In genomic region chr7:70365401-70365811, GRCm38 (mm10) we compare ENCODE assay signal across 8 mouse cellular contexts. TPM values are rescaled to one million over a fixed set of nuclear protein-coding genes. Genes with fewer than 3 reads are reported as not detected.
DNase-seq lines count a peak whose midpoint lies in the region; ATAC-seq and TF ChIP-seq lines count a peak whose summit lies in the region.

No protein-coding gene starts in this region.

- no peaks in the 10 kb centered on the region for H3K9me3 ChIP-seq in heart, embryonic 11.5 days (replicated peaks; ENCODE audit: control insufficient read depth, low read length)
- H3K9me3 ChIP-seq in kidney, embryonic 16.5 days (ENCODE audit: low read length), result no peaks in the 10 kb centered on the region
- H3K9me3 ChIP-seq in midbrain, postnatal 0 days (ENCODE audit: low read length), result no peaks in the 10 kb centered on the region

- ATAC-seq in heart, embryonic 11.5 days (replicated peaks; ENCODE audit: insufficient number of reproducible peaks, low FRiP score, low TSS enrichment), result no peak
- ATAC-seq in kidney, embryonic 16.5 days (ENCODE audit: low FRiP score, low TSS enrichment), result no peak
- ATAC-seq in midbrain, postnatal 0 days (ENCODE audit: low FRiP score), result no peak

- WGBS in heart, embryonic 11.5 days (ENCODE audit: insufficient replicate concordance), result 1% methylated on average over 17 of the region's 17 CpGs
- WGBS in kidney, embryonic 16.5 days, result 0% methylated on average over 17 of the region's 17 CpGs
- 1% methylated on average over 17 of the region's 17 CpGs for WGBS in midbrain, postnatal 0 days
- 10% methylated on average over 17 of the region's 17 CpGs for WGBS in thymus, adult 2 months

- no peaks in the 10 kb centered on the region for H3K36me3 ChIP-seq in heart, embryonic 11.5 days (ENCODE audit: control insufficient read depth, insufficient read depth, low read length)
- no peaks in the 10 kb centered on the region for H3K36me3 ChIP-seq in kidney, embryonic 16.5 days (ENCODE audit: insufficient read depth, low read length)
- H3K36me3 ChIP-seq in midbrain, postnatal 0 days (ENCODE audit: insufficient read depth, low read length), result no peaks in the 10 kb centered on the region
- H3K36me3 ChIP-seq in thymus, adult 2 months (ENCODE audit: control insufficient read depth, insufficient read depth, low read length), result no peaks in the 10 kb centered on the region

- no peaks in the 10 kb centered on the region for H3K4me1 ChIP-seq in heart, embryonic 11.5 days (ENCODE audit: control insufficient read depth, insufficient read depth, low read length)
- H3K4me1 ChIP-seq in kidney, embryonic 16.5 days (ENCODE audit: insufficient read depth, low read length), result peaks cover 24% of the 10 kb centered on the region
- H3K4me1 ChIP-seq in midbrain, postnatal 0 days (ENCODE audit: insufficient read depth, low read length), result no peaks in the 10 kb centered on the region
- H3K4me1 ChIP-seq in thymus, adult 2 months (replicated peaks; ENCODE audit: control insufficient read depth, insufficient read depth, low read length), result no peaks in the 10 kb centered on the region; the same call in 1 of the 2 replicates

- H3K4me3 ChIP-seq in heart, embryonic 11.5 days (ENCODE audit: low read depth, low read length), result peak overlapping the region; percentile 43
- H3K4me3 ChIP-seq in kidney, embryonic 16.5 days (ENCODE audit: low read length), result peak overlapping the region; percentile 62
- peak overlapping the region; percentile 40 for H3K4me3 ChIP-seq in midbrain, postnatal 0 days (ENCODE audit: low read depth, low read length)
- H3K4me3 ChIP-seq in thymus, adult 2 months (ENCODE audit: control insufficient read depth, insufficient read depth, low read length), result no peak overlapping the region

- DNase-seq in heart, adult 11 months, result peak; percentile 92
- no peak for DNase-seq in heart, adult 9 months (ENCODE audit: low spot score in 2 of 2)
- DNase-seq in adrenal gland, adult 2 months, result peak; percentile 84
- no peak for DNase-seq in midbrain, postnatal 0 days (ENCODE audit: low spot score)
- DNase-seq in thymus, adult 2 months, result no peak
- DNase-seq in spleen, adult 18-20 months, result no peak

- no peak for TF ChIP-seq POLR2A in thymus, adult 2 months (IDR thresholded peaks at IDR 0.05; ENCODE audit: control insufficient read depth, extremely low read depth, insufficient read depth, low read length, poor library complexity)

- peak overlapping the region; percentile 69 for H3K4me2 ChIP-seq in heart, embryonic 11.5 days
- H3K4me2 ChIP-seq in kidney, embryonic 16.5 days (replicated peaks; ENCODE audit: low read depth, low read length), result peak overlapping the region; percentile 68
- H3K4me2 ChIP-seq in midbrain, postnatal 0 days (ENCODE audit: low read depth, low read length, poor library complexity, severe bottlenecking), result peak overlapping the region; percentile 44

- H3K27me3 ChIP-seq in heart, embryonic 11.5 days (ENCODE audit: control insufficient read depth, insufficient read depth, low read length), result peaks cover 53% of the 10 kb centered on the region
- 0 out of 2 replicates have a peak, but pooled peaks cover 2% of the 10 kb centered on the region for H3K27me3 ChIP-seq in kidney, embryonic 16.5 days (ENCODE audit: insufficient read depth, low read length)
- peaks cover 49% of the 10 kb centered on the region for H3K27me3 ChIP-seq in midbrain, postnatal 0 days (ENCODE audit: insufficient read depth, low read length)
- peaks cover 12% of the 10 kb centered on the region; the same call in 1 of the 2 replicates for H3K27me3 ChIP-seq in thymus, adult 2 months (ENCODE audit: control insufficient read depth, insufficient read depth, low read length)

- no peak for TF ChIP-seq CTCF in midbrain, postnatal 0 days (IDR thresholded peaks at IDR 0.05)
- no peak for TF ChIP-seq CTCF in thymus, adult 2 months (IDR thresholded peaks at IDR 0.05; ENCODE audit: borderline replicate concordance, control insufficient read depth, extremely low read depth, insufficient read depth, low read length, poor library complexity)

- peak overlapping the region; percentile 65 for H3K9ac ChIP-seq in heart, embryonic 11.5 days (ENCODE audit: low read depth, low read length)
- peak overlapping the region; percentile 95 for H3K9ac ChIP-seq in kidney, embryonic 16.5 days (replicated peaks; ENCODE audit: low read length)
- H3K9ac ChIP-seq in midbrain, postnatal 0 days (replicated peaks; ENCODE audit: low read length, poor library complexity, severe bottlenecking), result peak overlapping the region; percentile 54

- peak overlapping the region; percentile 74 for H3K27ac ChIP-seq in heart, embryonic 11.5 days (ENCODE audit: low read depth, low read length)
- H3K27ac ChIP-seq in kidney, embryonic 16.5 days (ENCODE audit: low read length), result peak overlapping the region; percentile 98
- peak overlapping the region; percentile 80 for H3K27ac ChIP-seq in midbrain, postnatal 0 days (ENCODE audit: low read depth, low read length)
- H3K27ac ChIP-seq in thymus, adult 2 months (ENCODE audit: control insufficient read depth, insufficient read depth, low read length), result no peak overlapping the region

RNA-seq across cellular contexts. Expression of gene Nr2f2, which starts 1.1 kb away (rescaled TPM):
- total RNA-seq in adrenal gland, adult 2 months (2021), result 100 to 1,000 TPM; 109 to 132 TPM
- 401 and 472 TPM in 2 replicates for polyA plus RNA-seq in adrenal gland, adult 2 months (2012; rRNA removed)
- 30.4 and 34.4 TPM in 2 replicates for polyA plus RNA-seq in heart, embryonic 11.5 days (2014; fragmentation: Nextera tagmentation; extraction: Ambion mirVana)
- 165 and 186 TPM in 2 replicates for polyA plus RNA-seq in kidney, embryonic 16.5 days (2015; fragmentation: Nextera tagmentation; extraction: Ambion mirVana)
- 38.9 and 43.2 TPM in 2 replicates for total RNA-seq in midbrain, postnatal 0 days (2014; rRNA removed)
- polyA plus RNA-seq in midbrain, postnatal 0 days (2015; fragmentation: Nextera tagmentation; extraction: Ambion mirVana), result 65.4 and 81.6 TPM in 2 replicates
- polyA plus RNA-seq in thymus, adult 2 months (2012; rRNA removed), result 12.8 and 14.7 TPM in 2 replicates

Comparison
In these comparisons a context has a peak if more than half of its experiments do, and no peak if none do; other contexts are left out.
1. DNase-seq: peak in heart, adult 11 months (single experiment) and adrenal gland, adult 2 months (single experiment); none in heart, adult 9 months (0 of 2), midbrain, postnatal 0 days (single experiment), thymus, adult 2 months (single experiment) and spleen, adult 18-20 months (0 of 2).
2. Peak in every context shown above with its lines, with median percentiles within 50 percentile points of each other: H3K4me2 ChIP-seq and H3K9ac ChIP-seq.